Mouse (Mus musculus) layer of hippocampus, postnatal 25 days (tissue): ENCODE measurements at regions not wholly inside any gene's neighbourhood (a gene's known extent, or its start where the extent isn't known, plus 50 kb on each side); places are given as distances from the start of the nearest gene placed in this dataset.

ENCODE experiments used
- DNase-seq, 2 experiments: peaks; one replicate each; pipeline ENCODE4 v3.0.0; 2022; ENCODE audit warnings: mixed read lengths in 2 of 2, low spot score in 1 of 2; ENCODE audit errors: extremely low spot score in 1 of 2

DNA sequence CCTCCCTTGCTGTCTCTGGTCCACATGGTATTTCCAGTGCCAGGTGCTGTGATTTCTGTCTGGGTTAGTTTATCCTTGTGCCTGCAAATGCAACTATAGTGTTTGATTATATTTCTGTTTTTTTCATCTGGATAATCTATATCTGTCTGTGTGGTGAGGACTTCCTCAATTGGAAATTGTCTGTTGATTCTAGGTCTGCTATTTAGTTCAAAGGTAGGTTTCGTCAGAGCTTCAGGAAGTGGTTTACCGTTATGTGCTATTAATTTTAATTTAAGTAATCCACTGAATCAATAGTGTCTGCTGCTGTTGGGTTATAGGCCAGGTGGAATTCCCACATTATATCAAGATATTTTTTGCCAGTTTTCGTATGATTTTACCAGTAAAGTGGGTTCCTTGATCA lies 2143.9 kb downstream of the 4930444P10Rik start:
- DNase-seq: no peak

- no peak for DNase-seq
These were observed 2151.8 kb downstream of the 4930444P10Rik start for GRCm38 (mm10) chr1:13941351-13941750.

- no peak for DNase-seq
These were observed 2154.8 kb downstream of the 4930444P10Rik start for GRCm38 (mm10) chr1:13938344-13938743.

- DNase-seq: no peak
These were observed 2157.1 kb downstream of the 4930444P10Rik start for GRCm38 (mm10) chr1:13935938-13936491.

DNA sequence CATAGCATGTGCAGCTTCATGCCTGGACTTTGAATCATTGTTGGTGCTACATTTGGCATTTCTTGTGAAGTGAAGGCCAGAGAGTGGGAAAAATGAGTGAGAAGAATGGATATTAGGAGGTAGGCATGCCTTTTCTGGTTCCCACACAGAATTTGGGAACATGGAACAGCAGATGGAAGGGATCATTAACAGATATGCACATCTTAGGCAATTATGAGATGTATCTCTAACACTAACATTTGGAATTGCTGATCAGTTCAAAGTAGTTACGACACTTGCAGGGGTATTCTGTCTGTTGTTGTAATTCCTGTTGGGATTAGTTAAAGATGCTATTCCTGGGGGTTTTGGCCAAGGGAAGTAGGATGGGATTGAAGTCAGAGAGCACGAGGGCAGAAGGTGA lies 2164.4 kb downstream of the 4930444P10Rik start:
- DNase-seq: no peak

DNA sequence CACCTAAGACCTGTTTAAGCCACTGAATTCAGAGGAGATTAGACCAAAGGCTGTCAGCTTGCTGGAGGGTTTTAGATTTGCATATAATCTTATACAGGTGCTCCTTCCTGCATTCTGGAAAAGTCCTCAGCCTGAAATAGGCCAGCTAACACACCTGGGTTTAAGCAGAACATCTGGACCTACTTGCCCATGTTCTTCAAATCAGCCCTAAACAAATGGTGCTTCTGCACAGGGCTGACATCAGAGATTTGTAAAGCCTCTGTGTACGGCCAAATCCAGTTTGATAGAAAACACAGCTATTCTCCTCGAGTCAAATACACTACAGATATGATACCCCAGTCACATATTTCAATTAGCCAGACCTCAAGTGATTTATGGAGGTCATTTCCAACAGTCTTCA lies 2165.2 kb downstream of the 4930444P10Rik start:
- no peak for DNase-seq

DNA sequence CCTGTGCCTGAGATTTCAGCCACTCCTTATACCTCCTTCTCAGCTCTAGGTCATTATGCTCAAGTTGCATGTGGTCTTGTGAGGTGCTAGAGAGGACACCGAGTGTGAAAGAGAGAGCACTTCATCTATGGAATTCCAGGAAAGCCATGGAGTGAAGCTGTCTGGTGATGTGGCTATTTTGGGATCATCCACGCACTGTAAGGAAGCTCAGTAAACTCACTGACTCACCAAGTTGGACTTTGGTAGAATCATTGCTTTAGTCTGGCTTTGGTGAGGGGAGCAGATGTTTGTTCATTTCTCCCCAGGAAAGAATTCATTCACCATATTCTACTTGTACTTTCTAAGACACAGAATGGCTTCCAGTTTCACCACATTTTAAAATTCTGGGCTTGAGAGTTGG lies 2167.1 kb downstream of the 4930444P10Rik start:
- no peak for DNase-seq

GRCm38 (mm10) chr1:13915216-13915615 lies 2177.9 kb downstream of the 4930444P10Rik start:
- no peak for DNase-seq

DNA sequence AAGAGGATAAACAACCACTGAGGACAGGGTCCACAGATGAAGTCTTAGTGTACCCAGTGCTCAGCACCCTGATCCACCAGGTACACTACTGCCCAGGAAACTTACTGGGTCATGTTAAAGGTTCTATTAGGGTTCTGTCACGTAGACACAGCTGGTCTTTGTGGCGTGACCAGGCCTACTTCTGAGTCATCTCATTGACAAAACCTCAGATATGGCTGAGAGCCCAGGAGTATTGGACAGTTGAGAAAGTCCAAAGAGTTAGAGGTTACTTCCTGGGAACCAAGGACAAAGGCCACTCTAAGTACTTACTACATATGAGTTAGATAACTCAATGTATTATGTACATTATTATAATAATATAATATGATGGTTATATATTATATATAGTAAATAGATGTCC lies 2214.0 kb downstream of the 4930444P10Rik start:
- DNase-seq: no peak

DNA sequence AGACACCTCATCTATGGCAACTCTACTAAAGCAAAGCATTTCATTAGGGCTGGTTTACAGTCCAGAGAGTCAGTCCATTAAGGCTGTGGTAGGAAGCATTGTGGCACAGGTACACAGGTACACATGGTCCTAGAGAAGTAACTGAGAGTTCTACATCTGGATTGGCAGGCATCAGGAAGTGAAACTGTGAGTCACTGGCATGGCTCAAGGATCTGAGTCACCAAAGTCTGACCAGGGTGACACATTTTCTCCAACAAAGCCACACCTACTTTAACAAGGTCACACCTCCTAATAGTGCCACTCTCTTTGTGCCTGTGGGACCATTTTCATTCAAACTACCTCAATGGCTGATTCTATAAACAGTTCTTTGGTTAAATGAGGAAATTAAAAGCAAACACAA lies 2219.2 kb downstream of the 4930444P10Rik start:
- DNase-seq: no peak

GRCm38 (mm10) chr1:13872536-13872935 lies 2220.6 kb downstream of the 4930444P10Rik start:
- DNase-seq: no peak

GRCm38 (mm10) chr1:13870631-13871286 lies 2222.4 kb downstream of the 4930444P10Rik start:
- no peak for DNase-seq

- no peak for DNase-seq
These were observed 2227.4 kb downstream of the 4930444P10Rik start for GRCm38 (mm10) chr1:13865713-13866112.

DNA sequence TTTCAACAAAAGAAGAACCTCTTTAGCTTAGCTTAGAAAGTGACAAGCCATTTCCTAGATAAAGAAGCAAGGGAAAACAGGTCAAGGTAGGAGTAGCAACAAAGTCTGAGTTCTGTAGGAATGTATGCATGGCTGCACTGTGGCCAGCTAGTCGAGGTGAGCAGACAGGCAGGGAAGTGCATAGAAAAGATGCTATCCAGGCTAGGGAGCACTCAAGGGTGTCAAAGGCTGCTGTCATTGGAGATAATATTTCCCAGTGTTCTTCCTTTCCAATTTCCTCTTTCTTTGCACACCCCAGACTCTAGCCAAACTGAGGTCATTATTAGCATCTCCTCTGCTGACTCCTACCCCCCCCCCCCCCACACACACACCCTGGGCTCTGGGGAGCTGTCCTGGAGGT lies 2229.4 kb downstream of the 4930444P10Rik start:
- DNase-seq: no peak

DNA sequence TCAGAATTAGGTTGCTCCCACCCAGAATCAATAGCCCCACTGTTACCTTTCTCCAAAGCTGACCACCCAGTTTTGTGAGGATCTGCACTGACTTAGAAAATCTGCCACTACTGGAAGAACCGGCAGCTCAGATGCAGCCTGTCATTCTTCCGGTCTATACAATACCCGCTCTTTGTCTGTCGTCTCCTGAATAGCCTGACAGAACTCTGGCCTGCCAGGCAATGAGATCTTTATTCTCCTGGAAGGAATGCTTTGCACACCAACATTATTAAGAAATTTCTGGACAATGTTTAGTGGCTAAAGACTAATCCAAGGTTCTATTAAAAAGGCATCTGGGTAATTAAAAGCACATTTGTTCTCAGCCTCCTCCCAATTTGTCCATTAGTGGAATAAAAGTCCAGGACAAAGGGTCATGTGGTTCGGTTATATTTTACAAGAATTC lies 2232.0 kb downstream of the 4930444P10Rik start:
- DNase-seq: no peak

DNA sequence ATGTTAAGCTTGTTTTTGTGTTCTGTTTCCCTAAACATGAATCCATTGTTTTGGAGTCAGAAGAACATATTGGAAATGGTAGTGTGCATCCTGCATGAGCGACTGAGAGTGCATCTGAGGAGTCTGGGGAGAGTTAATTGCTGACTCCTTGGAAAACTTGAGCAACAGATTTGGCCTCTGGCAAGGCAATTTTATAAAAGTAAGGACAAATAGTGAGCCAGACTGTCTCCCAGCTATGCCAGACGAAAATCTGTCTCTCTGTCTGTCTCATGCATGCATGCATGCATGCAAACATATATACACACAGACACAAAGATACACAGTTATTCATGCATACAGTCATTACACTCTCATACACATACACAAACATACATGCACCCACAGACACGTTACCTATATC lies 2232.7 kb downstream of the 4930444P10Rik start:
- no peak for DNase-seq

GRCm38 (mm10) chr1:13859723-13860122 lies 2233.4 kb downstream of the 4930444P10Rik start:
- DNase-seq: no peak

DNA sequence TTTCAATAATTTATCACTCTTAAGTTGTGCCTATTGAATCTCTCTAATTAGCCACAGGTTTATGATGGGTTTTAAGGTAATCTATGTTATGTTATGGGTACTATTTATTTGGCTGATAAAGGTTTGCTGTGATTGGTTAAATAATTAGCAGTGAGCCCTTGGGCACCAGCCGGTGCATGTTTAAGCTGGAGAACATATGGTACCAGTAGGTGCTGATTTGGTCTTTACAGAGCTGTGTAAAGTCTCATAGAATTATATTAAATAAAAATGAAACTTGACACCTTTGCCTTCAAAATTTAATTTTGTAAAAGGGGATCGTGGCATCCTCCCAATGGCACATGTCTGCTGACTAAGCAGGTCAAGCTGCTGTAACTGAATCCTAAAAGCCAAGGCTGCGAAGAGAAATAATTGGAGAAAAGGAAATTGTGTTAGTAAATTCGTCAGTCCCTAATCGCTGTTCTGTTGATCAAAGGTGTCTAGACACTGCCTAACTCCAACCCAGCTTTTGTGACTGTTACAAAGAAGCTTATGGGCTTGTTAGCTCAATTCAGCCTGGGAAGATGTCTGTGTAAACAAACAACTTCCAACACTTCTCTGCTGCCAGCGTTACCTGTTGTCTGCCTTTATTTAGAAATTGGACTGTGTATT lies 2234.6 kb downstream of the 4930444P10Rik start:
- DNase-seq: no peak

- DNase-seq: no peak
These were observed 2236.1 kb downstream of the 4930444P10Rik start for GRCm38 (mm10) chr1:13856998-13857397.

DNA sequence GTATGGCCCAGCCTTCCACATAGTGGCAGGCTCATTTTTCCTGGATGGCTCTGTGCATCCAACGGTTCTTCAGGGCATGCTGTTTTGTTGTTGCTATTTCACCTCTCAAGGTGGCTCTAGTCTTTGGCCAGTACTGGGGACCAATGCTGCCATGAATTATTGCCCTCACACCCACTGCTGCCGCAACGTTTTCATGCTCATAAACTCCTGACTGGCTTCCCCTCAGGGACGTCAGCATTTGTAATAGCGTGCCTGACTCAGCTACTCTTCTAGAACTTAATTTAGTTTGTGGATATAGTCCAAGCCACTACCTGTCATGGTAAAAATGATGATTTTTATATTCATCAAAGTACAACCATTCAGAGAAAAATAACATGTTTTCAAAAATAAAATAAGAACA lies 2242.0 kb downstream of the 4930444P10Rik start:
- no peak for DNase-seq

DNA sequence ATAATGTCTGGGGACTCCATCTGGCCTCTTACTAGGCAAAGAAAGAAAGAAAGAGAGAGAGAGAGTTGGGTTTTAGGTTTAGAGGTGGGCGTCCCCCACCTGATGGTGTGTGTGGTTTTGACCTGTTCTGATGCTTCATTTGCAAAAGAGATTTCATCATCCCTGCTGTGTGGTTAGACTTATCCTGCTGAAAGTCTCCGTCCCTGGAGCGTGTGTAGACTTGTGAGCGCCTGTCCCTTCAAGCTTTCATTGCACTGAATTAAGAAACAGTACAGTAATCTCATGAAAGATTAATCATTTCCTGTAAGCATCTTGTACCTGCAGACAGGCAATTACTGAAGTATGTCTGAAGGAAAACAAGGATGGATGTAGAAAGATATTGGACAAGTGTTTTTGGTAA lies 2244.1 kb downstream of the 4930444P10Rik start:
- DNase-seq: no peak

GRCm38 (mm10) chr1:13846336-13846865 lies 2246.7 kb downstream of the 4930444P10Rik start:
- DNase-seq: no peak
